Mouse (Mus musculus): ENCODE results near the gene Slc26a6. TPM values are rescaled to one million over a fixed set of nuclear protein-coding genes. Genes with fewer than 3 reads are reported as not detected.

Slc26a6 gene
- polyA plus RNA-seq, 1 experiment, result 8.4 TPM

- Histone ChIP-seq H3K36me3 (ENCODE audit: control insufficient read depth, insufficient read depth, low read length) (no peaks in the 10 kb centered on the region), H3K27ac (ENCODE audit: control insufficient read depth, insufficient read depth, low read depth, low read length) (no peak overlapping the region), H3K4me3 (ENCODE audit: control insufficient read depth, low read depth, low read length) (no peak overlapping the region), H3K4me1 (ENCODE audit: control insufficient read depth, insufficient read depth, low read length) (no peaks in the 10 kb centered on the region), H3K27me3 (ENCODE audit: control insufficient read depth, insufficient read depth, low read length) (no peaks in the 10 kb centered on the region)
- TF ChIP-seq POLR2A (IDR thresholded peaks at IDR 0.05; ENCODE audit: control insufficient read depth, low read depth, low read length), result no peak
- TF ChIP-seq CTCF (IDR thresholded peaks at IDR 0.05; ENCODE audit: control insufficient read depth, insufficient read depth, insufficient replicate concordance, low read depth, low read length), result no peak
Measured at GRCm38 (mm10) chr9:108955241-108955640, 102.2 kb downstream of the Slc26a6 start.

- no peak overlapping the region for H3K27ac ChIP-seq (ENCODE audit: control insufficient read depth, insufficient read depth, low read depth, low read length)
- H3K4me1 ChIP-seq (ENCODE audit: control insufficient read depth, insufficient read depth, low read length), result no peaks in the 10 kb centered on the region
- H3K4me3 ChIP-seq (ENCODE audit: control insufficient read depth, low read depth, low read length), result no peak overlapping the region
- H3K27me3 ChIP-seq (ENCODE audit: control insufficient read depth, insufficient read depth, low read length), result no peaks in the 10 kb centered on the region
- TF ChIP-seq POLR2A (IDR thresholded peaks at IDR 0.05; ENCODE audit: control insufficient read depth, low read depth, low read length), result no peak
- H3K36me3 ChIP-seq (ENCODE audit: control insufficient read depth, insufficient read depth, low read length), result no peaks in the 10 kb centered on the region
Measured at GRCm38 (mm10) chr9:108955846-108956245, 102.8 kb downstream of the Slc26a6 start.

Other genes starting within 250 kb of the Slc26a6 start
- 138 and 143 TPM in 2 replicates for gene Arih2, start 203.9 kb upstream of the Slc26a6 start, polyA plus RNA-seq (2012; rRNA removed)
- gene Slc25a20, start 191.2 kb upstream of the Slc26a6 start, polyA plus RNA-seq (2012; rRNA removed), result 19.7 and 20.4 TPM in 2 replicates
- gene Prkar2a, start 164.0 kb upstream of the Slc26a6 start, polyA plus RNA-seq (2012; rRNA removed), result 105 and 112 TPM in 2 replicates
- gene Ip6k2, start 69.5 kb upstream of the Slc26a6 start, polyA plus RNA-seq (2012; rRNA removed), result 49.7 and 54.0 TPM in 2 replicates
- 5.6 and 5.9 TPM in 2 replicates for gene Nckipsd, start 44.9 kb upstream of the Slc26a6 start, polyA plus RNA-seq (2012; rRNA removed)
- gene Celsr3, start 27.0 kb upstream of the Slc26a6 start, polyA plus RNA-seq (2012; rRNA removed), result 1.2 and 1.3 TPM in 2 replicates
- 400 and 456 TPM in 2 replicates for gene Tmem89, start 61.3 kb downstream of the Slc26a6 start, polyA plus RNA-seq (2012; rRNA removed)
- gene Uqcrc1, start 83.3 kb downstream of the Slc26a6 start, polyA plus RNA-seq (2012; rRNA removed), result 432 and 464 TPM in 2 replicates
- gene Col7a1, start 100.3 kb downstream of the Slc26a6 start, polyA plus RNA-seq (2012; rRNA removed), result 3.4 and 4.9 TPM in 2 replicates
- gene Ucn2, start 132.7 kb downstream of the Slc26a6 start, polyA plus RNA-seq (2012; rRNA removed), result 0.35 and 0.88 TPM in 2 replicates
- gene Pfkfb4, start 138.5 kb downstream of the Slc26a6 start, polyA plus RNA-seq (2012; rRNA removed), result 41.2 and 53.3 TPM in 2 replicates
- gene Shisa5, start 185.3 kb downstream of the Slc26a6 start, polyA plus RNA-seq (2012; rRNA removed), result 21.0 and 22.7 TPM in 2 replicates
- 5.0 and 6.3 TPM in 2 replicates for gene Trex1, start 206.5 kb downstream of the Slc26a6 start, polyA plus RNA-seq (2012; rRNA removed)
- gene Atrip, start 220.8 kb downstream of the Slc26a6 start, polyA plus RNA-seq (2012; rRNA removed), result 12.1 and 13.5 TPM in 2 replicates
- gene Ccdc51, start 229.2 kb downstream of the Slc26a6 start, polyA plus RNA-seq (2012; rRNA removed), result 1.6 TPM in 2 replicates
- 66.4 and 120 TPM in 2 replicates for gene Tma7, start 229.3 kb downstream of the Slc26a6 start, polyA plus RNA-seq (2012; rRNA removed)
- 5.8 and 6.0 TPM in 2 replicates for gene Plxnb1, start 242.1 kb downstream of the Slc26a6 start, polyA plus RNA-seq (2012; rRNA removed)

Data from testis, adult 2 months (tissue).